Mouse (Mus musculus) bone marrow macrophage, adult 2 months (primary cell): ENCODE results near the gene Meis1. TPM values are rescaled to one million over a fixed set of nuclear protein-coding genes. Genes with fewer than 3 reads are reported as not detected.
A peak's percentile ranks its signal among the peaks of the same experiment; 100 is the strongest.

ENCODE experiments used
- H3K27ac ChIP-seq: 2 replicates; pipeline ENCODE4 v1.5.1; 2012; ENCODE audit warnings: low read depth, low read length; ENCODE audit not compliant: insufficient read depth
- H3K4me1 ChIP-seq: 2 replicates; pipeline ENCODE4 v1.6.1; 2012; ENCODE audit warnings: low read length; ENCODE audit not compliant: control insufficient read depth, insufficient read depth
- H3K4me3 ChIP-seq: 2 replicates; pipeline ENCODE4 v1.5.1; 2012; ENCODE audit warnings: mild to moderate bottlenecking, low read length, moderate library complexity; ENCODE audit not compliant: insufficient read depth
- CTCF ChIP-seq: IDR thresholded peaks from 2 replicates; pipeline ENCODE4 v1.5.1; 2012; ENCODE audit warnings: low read depth, mild to moderate bottlenecking, low read length, moderate library complexity
- POLR2A ChIP-seq: IDR thresholded peaks from 2 replicates; pipeline ENCODE4 v1.6.1; 2012; ENCODE audit warnings: mild to moderate bottlenecking, low read depth, low read length, borderline replicate concordance
- polyA plus RNA-seq: library from polyadenylated mRNA; stranded (reverse); fragments of >200 nt; gene quantifications from 2 replicates; pipeline ENCODE4 v1.2.4, GENCODE M21; 2012; ENCODE audit not compliant: missing spikeins, insufficient read depth, insufficient read length

Gene Meis1
- polyA plus RNA-seq, 1 experiment = 2.8 TPM

DNA sequence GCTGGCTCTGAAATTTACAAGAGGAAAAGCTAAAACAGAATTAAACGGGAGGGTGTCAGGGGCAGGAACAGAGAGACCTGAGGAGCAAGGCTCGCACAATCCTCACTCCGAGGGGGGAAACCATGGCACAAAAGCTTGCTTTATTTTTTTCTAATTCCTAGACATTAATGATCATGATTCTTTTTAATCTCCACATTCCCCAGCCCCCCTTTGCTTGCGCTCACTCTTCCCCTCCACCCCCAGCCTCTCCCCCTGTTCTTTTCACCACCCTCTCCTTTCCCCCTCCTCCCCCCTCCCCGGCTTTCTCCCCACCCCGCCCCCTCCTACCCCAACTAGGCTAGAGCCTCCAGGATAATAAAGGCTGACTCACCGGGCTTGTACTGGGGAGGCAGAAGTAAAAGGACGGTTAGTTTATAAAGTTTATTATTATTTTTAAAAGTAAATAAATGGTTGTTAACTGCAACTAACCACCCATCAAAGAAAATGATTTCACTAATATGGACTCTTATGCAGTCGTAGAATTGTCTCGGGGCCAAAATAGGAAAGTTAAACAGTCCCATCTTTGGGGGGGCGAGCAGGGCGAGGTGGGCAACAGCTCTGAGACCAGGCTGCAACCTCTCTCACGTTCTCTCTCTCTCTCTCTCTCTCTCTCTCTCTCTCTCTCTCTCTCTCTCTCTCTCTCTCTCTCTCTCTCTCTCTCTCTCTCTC, 139.9 kb downstream of the Meis1 start:
- Histone ChIP-seq H3K4me1 (no peaks in the 10 kb centered on the region), H3K27ac (no peak overlapping the region), H3K4me3 (no peak overlapping the region)
- TF ChIP-seq CTCF = no peak
- no peak for TF ChIP-seq POLR2A

DNA sequence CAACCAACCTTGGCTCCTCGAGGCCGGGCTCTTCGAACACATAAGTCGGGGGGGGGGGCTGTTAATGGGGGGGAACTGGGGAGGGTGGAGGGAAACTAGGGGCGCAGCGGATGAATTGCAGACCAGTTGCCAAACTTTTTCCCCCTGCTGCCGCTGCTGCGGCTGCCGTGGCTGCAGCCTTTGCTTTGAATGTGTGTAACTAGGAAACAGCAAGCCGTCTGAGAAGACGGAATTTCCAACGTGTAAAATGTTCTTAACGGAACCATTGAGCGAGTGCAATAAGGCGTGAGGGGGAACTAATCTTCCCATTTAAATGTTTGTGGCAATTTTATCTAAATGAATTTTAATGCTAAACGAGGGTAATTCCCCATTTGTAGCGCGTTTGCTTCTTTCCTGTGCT, 140.8 kb downstream of the Meis1 start:
- no peak overlapping the region for H3K27ac ChIP-seq
- TF ChIP-seq CTCF = no peak
- peak overlapping the region; percentile 49 for H3K4me3 ChIP-seq
- H3K4me1 ChIP-seq = no peaks in the 10 kb centered on the region

DNA sequence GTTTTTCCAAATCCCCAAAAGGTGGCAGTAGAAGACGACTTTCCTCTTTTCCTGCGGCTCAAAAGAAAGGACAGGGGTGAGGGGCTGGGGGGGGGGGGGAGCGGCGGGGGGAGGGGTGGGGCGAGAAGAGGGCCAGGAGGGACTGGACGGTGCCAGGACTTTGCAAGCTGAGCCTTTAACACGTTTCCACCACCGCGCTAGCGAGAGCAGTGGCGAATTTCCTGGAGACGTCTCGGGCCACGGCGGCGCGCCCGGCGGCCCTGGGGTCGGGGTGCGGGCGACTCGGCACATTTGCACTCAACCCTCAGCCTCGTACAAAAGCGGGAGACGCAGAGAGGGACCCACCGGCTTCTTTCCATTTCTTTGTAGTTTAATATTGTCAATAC, 141.2 kb downstream of the Meis1 start:
- TF ChIP-seq CTCF = peak; percentile 44
- TF ChIP-seq POLR2A = no peak
- Histone ChIP-seq H3K4me1 (no peaks in the 10 kb centered on the region), H3K4me3 (peak overlapping the region; percentile 49), H3K27ac (no peak overlapping the region)

DNA sequence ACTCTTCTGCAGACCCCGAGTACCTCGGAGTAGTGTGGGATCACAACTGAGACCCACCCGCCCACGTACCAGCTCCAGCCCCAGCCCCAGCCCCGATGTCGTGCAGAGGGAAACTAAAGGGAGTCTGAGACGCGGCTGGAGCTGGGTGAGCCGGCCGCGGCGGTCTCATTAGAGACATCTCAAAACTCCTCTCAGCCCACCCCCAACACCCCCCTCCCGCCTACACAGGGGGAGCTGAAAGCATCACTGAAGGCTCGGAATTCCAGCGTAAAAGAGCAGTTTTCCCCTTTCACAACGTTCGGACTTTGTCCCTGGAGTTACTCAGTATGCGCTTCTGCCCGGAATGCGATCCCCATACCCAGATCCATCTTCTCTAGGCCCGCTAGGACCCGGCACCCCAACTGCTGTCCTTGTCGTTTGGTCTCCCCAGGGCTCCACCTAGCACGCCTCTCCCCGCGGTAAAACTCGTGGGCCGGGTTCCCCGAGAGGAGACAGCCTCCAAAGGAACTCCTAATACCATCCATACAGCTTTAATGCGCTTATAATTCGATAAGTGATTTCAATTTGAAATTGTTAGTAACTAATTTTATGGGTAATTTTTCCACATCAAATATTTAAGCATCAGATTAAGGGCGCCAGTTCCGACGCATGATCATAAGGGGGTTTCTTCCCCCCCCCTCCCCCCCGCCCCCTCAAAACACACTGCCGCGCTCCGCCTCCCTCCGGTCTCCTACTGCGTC, 141.7 kb downstream of the Meis1 start:
- TF ChIP-seq CTCF (no peak), POLR2A (no peak)
- H3K27ac ChIP-seq = no peak overlapping the region
- H3K4me1 ChIP-seq = no peaks in the 10 kb centered on the region
- H3K4me3 ChIP-seq = peak overlapping the region; percentile 22

DNA sequence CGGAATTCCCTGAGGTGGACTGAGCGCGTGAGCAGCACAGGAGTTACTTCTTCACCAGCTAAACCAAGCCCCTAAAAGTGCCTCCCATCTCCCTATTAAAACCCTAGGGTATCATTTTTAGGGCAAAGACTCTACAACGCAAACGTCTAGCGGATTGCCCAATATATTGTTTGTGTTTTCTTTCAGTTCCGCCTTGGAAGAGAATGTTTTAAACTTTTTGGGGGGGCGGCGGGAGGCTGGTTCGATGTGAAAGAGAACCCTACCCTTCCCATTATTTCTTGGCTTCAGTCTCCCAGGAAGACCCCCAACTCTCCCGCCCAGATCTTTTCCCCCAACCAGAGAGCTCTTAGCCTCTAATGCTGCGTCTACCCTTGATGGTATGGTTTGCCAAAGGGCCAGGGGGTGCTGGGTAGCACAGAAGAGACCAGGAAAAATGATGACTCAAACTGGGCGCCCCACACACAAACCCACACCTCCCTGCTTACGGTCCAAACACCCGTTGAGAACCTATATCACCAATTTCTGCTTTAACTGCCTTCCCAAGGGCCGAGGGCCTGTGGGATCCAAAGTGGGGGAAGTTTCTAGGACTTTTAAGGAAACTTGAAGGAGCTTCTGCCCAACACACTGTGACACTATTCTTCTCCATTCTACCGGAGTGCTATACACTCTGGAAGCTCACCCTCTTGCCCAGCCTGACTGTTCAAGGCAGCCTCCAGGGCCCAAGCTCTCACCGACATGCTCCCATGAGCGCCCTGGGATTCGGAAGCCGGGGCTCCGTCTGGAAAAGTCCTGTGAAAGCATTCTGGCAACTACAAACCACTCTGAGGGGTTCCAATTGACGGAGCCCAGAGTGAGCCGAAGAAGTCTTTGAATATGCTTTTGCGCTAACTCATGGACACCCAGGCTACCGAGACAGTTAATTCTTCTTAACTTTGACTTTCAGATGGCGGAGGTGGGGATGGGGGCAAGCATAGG, 142.6 kb downstream of the Meis1 start:
- Histone ChIP-seq H3K4me3 (no peak overlapping the region), H3K27ac (no peak overlapping the region), H3K4me1 (no peaks in the 10 kb centered on the region)
- TF ChIP-seq POLR2A (no peak), CTCF (no peak)

DNA sequence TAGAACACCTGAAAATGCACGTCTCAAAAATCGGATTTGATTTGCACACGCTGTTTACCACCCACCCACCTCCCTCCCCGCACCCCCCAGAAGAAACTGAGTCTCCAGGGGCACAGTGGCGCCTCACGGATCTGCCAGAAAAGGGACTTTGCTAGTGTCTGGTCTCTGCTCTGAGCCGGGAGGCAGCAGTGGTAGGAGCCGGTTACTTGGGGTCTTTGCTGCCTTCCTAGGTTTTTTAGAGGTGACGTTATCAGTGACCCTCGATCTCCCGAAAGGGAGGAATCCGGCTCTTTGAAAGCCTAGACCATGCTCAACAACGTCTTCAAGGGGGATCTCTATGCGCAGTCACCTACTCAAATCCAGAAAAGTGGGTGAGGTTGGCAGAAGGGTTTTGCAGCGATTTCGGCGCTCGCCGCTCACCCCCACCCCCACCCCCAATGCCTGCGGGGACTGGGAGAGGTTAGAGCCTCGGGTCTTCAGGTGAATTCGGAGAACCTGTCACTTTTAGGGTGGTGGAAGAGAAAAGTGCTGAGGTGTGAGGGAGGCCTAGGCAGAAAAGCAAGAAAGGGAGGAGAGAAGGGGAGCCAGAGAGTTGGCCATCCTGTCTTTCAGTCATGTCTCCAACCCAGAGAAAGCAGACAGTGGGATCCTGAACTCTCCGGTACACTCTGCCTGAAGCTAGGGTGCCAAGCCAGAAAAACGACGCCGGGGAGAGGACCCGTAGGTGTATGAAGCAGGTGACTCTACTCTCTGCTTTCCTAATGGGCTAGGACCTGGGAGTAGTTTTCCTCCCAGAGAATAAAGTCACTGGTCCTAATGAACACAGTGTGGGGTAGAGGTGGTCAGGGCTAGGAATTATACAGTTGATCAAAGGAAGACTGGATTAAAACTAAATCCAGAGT, 143.5 kb downstream of the Meis1 start:
- TF ChIP-seq POLR2A (no peak), CTCF (no peak)
- Histone ChIP-seq H3K4me1 (no peaks in the 10 kb centered on the region), H3K27ac (no peak overlapping the region), H3K4me3 (no peak overlapping the region)

DNA sequence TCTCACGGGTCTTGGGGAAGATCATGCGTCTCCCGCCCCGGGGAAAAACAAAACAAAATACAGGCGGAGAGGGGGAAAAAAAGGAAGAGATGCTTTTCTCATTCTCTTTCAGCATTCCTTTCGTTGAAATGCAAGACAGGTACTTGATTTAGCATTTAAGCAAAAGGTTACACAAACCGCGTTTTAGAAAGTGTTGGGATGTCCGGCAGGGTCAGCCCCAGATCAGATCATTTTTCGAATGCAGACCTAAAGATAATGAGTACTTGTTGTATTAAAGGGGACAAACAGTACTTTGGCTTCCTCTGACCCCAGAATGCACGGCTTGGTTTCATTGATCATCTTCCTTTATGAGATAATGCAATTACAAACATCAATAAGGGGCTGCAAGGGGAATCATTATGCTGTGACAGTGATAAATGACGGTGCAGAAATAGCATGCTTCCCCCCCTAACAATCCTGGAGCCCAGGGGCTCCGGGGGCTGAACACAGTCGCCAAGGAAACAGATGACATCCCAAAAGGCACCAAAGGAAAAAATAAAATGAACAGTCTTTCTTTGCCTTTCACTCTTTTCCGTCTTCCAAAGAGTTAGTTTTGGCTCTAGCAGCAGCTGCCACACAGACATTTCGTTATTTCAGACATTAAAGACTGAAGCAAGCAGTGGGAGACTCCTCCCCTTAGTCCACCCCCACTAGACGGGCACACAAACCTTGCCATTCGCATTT, 144.3 kb downstream of the Meis1 start:
- TF ChIP-seq POLR2A (no peak), CTCF (no peak)
- Histone ChIP-seq H3K27ac (no peak overlapping the region), H3K4me3 (no peak overlapping the region), H3K4me1 (no peaks in the 10 kb centered on the region)

DNA sequence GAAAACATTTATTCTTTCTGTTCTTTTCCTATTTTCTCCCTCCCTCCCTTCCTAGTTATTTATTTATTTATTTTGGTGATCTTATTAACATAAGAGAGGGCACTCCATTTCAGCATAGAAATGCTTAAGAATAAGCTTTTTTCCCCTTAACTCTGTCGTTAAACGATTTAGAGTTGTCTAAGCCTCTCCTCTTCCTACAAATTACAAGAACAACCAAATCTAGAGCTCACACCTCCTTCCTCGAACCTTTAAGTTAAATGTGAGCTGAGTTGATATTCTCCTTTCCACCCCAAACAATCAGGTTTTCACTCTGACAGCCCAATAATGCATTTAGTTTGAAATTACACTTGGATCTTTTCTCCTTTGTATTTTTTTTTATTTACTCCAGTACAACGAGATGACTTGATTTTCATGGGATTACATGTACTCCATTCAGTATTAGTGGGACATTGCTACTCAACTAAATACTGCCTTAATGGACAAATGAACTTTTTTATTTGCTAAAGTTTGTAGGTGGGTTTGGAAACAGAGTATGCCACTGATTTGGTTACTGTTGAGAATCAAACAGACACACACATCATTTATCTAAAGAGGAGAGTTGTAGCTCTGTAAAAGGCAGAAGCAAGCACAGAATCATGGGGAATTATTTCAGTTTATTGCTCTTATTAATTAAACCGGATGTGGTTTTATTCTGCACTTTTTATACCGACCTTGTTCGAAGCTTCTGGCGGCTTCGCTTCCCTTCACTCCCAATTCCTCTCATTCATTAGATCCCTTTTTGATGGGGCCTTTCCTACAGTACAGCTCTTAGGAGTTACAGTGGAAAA, 145.1 kb downstream of the Meis1 start:
- TF ChIP-seq POLR2A (no peak), CTCF (no peak)
- Histone ChIP-seq H3K27ac (no peak overlapping the region), H3K4me3 (no peak overlapping the region), H3K4me1 (no peaks in the 10 kb centered on the region)
